Mouse (Mus musculus): ENCODE measurements around the gene Nkx2-9.

Nkx2-9 gene

DNA sequence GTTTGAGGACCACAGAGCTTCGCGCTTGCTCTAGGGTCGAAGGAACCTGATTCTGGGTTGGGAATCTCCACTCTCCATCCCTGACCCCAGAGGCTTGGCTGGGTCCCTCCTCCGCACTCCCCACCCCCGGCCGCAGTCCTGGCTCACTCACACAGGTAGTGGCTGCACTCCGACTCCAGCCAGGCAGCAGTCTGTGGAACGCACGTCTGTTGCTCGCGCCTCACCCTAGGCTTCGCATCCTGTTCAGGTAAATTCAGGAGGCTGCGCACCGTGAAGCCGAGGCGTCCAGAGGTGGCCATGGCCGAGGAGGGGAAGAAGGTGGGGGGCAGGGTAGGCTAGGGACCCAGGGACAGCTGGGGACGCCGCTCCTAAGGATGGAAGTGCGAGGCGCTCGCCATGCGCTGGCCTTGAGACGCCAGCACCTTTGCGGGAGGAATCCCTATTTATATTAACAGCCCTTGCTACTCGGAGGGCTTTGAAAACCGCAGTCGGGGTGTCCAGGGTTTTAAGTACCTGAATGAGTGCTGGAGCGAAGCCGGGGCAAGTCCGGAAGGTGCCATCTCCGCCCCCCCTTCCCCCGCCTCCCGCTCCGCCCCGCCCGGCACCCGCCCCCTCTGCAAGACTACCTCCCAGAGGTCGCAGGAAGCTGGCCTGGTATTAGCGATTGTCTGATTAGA lies at the start of gene Nkx2-9:
TSS of gene Nkx2-9 (minus strand) at position 524 of the 677 bp plus-strand sequence.
- DNase-seq (ENCODE audit: low spot score), result no peak

DNA sequence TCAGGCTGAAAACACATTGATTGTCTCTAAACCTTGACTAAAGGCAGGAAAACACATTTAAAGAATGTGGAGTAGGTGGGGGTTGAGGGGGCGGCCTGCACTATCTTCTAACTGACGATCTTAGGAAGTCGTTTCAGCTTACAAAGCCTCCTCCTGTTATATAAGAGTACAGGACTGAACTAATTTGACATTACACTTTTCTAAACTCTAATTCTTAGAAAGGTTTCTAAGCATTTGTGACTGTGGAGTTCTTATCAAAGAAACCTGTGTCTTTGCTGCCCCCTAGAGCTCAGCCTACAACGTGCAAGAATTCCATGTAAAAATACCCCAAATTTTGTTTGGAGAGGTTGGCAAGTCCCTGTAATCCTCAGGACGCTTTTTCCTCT lies 24.1 kb upstream of the Nkx2-9 start:
- DNase-seq (ENCODE audit: low spot score), result peak; percentile 32

DNA sequence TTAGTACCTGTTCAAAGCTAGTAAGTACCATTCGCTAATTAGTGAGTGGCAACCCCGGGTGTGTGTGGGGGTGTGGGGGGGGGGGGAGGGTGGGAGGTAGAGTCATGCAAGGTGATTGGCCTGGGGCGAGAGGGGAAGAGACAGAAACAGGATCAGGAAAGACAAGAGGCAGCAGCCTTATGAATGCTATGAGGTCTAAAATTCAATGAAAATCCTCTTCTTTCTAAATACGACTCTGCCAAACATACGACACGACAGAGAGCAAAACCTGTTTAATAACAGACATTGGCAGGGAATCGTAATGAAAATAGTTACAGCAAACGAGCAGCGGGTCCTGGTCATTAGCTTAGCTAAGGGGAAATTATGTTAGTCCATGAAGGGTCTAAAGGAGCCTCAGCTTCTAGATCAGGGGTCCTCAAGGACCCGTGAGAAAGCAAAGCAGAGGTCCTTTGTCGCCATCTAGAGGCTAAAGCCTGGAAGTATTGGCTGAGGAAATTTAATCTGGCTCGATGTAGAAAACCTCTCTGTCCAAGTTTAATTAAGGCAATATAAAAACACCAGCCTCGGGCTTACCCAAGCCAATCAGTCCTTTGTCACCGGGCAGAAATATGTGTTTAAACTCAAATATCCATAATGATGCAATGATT lies 23.6 kb upstream of the Nkx2-9 start:
- DNase-seq (ENCODE audit: low spot score), result peak; percentile 19

DNA sequence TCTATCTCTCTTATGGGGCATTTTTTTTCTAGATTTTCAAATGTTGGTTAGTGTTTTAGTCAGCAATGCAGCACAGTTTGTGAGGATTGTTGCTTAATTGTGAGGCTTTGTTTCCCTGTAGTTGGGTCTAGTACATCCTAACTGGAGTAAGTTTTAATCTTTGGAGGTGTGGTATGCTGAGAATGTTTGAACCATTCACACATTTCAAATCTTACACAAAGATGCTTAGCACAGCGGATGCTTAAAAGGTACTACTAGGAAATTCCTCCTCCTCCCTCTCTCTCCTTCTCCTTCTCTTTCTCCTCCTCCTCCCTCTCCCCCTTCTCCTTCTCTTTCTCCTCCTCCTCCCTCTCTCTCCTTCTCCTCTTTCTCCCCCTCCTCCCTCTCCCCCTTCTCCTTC lies 3.0 kb upstream of the Nkx2-9 start:
- no peak for DNase-seq (ENCODE audit: low spot score)

DNA sequence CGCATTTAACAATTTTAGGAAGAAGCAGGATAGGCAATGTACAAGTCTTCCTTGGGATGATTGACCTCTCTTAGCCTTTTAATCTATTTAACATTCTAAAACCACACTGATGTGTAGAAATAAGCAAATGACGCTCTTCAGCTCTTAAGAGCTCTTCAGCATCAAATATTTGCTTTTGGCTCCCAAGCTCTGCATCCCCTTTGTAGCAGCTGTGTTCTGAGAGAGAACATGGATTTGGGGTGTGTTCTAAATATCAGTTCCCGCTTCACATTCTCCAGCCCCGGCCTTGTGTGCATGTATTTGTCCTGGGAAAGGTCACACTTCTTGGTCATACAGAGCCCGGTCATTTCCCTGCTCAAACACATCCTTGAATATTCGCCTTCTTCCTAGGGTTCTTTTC lies 2.3 kb upstream of the Nkx2-9 start:
- no peak for DNase-seq (ENCODE audit: low spot score)

DNA sequence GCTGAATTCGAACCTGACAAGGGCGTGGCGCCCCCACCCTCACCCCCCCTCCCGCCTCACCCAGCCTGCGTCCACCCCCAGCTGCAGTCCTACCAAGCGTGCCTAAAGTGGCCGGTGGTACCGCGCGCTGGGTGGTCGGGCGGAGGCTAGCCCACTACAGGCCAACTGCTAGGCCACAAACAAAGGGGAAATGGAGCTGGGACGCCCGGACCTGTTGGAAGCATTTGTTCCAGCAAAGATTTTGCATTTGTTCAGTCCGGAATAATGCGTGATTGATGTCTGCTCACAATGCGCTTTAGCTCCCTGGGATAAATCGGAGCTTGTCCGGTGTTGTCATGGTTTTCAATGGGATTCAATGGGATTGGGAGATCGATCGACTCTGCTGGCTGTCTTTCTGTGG lies 1.4 kb upstream of the Nkx2-9 start:
- DNase-seq (ENCODE audit: low spot score), result no peak

DNA sequence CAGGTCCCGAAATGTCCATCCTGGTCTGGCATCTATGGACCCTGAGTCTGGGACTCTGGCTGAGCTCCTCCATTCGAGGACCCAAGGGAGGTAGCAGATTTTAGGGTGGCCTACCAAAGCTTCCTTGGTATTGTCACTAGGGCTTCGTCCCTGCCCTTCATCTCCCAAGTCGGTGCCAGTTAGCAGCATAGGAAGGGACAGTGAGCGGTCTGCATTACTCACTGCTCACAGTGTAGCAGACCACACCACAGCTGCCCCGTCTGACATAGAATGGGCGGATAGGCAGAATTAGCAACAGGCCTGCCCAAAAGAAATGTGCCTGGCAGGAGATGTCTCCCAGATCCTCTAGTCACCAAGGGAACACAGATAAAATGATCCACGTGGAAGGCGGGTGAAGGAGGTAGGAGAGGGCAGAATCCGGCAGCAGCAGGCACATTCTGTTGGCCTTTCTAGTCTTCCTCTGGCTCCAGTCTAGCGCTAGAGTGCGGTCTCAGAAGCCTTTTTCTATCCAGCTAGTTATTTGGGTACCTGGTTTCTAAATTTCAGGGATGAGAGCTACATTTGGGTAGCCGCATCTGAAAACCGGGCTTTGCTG lies 929 bp upstream of the Nkx2-9 start:
- DNase-seq (ENCODE audit: low spot score), result no peak

DNA sequence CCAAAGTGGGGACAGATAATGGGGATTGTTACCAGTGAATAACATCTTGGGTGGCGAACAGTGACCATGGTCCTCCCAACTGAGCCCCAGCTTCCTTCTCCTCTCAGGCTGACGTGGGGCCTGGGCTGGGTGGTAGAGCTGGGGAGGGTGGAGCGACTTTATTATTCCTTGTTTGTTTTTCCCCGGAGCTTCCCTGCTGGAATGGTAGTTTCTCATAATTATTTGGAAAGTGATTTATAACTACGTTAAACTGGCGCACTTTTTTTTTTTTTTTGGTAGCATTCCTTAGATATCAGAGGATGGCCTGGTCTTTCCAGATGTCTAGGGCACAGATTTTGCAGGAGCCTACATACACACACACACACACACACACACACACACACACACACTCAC lies 350 bp upstream of the Nkx2-9 start:
- no peak for DNase-seq (ENCODE audit: low spot score)

DNA sequence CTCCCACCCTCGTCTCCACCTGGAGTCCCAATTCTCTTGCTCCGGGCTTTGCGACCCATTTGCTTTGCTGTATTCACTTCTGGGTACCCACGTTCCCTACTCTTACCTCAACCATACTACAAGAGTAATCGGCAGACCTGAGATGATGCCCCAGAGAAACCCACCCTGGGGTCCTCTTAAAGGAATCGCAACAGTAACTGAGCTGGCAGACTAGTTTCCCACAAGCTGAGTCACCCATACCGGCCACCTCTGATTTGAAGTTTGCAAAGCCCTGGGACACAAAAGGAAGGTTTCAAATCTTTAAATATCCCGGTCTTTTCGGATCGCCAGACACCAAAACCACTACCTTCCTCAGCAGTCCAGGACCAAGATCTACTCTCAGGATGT lies 742 bp downstream of the Nkx2-9 start:
- DNase-seq (ENCODE audit: low spot score), result no peak

DNA sequence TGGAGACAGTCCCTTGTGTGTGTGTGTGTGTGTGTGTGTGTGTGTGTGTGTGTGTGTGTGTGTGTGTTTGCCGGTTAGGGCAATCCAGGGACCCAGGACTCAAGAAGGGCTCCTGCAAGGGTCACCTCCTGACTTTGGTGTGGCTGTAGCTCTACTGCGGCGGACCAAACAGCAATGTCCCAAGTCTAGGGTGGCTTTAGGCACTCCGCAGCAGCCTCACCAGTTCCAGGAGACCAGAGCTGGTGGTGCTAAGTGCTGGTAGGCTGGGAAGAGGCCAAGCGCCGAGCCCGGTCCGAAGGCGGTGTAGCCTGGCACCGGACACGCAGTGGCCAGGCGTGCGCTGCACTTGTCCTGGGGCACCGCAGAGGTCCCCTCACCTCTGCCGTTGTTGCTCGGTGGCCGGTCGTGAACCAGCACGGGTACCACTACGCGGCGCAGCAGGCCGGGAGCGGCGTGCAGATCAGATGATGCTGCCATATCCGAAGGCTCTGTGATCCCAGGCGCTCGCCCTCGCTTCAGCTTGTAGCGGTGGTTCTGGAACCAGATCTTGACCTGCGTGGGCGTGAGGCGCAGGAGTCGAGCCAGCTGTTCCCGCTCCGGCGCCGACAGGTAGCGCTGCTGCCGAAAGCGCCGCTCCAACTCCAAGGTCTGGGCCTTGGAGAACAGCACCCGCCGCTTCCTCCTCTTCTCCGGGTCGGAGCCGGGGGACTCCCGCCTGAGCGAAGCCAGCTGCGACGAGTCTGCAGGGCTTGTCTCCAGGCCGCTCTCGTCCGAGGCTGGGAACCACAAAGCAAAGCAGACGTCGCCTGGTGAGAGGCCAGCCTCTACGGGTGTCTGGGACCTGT lies 1.4 kb downstream of the Nkx2-9 start:
- DNase-seq (ENCODE audit: low spot score), result no peak

DNA sequence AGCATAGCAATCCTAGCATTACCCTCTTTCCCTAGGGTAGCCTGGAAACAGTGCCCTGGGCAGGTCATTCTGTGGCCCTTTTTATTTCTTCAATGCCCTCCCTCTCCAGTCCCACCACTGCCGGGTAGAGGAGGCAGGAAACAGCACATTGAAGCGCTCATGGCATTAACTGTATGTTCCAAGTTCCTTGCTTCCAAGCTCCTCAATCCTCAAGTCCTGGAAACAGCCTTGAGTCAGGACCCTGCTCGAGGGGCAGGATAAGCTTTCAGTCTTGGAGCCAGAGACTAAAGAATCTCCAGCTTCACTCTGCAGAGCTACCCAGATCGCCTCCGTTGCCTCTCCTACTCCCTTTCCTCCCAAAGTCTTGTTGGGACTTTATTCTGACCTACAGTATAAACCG lies 2.2 kb downstream of the Nkx2-9 start:
- no peak for DNase-seq (ENCODE audit: low spot score)

DNA sequence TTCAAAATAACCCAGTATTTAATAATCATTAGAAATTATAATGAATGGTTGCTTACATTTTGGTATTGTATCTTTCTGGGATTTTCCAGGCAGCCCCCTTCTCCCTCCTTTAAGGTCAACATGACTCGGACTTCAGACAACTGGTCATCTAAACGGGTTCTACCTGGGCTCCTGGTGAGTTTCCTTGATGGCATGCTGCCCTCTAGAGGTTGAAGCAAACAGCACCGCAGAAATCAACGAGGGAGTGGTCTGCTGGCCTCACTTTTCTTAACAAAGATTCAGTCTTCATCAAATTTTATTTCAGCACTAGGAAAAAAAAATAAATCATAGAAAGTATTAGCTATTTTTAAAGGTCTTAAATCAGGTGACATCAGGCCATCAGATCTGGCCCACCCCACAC lies 21.4 kb downstream of the Nkx2-9 start:
- DNase-seq (ENCODE audit: low spot score), result no peak

DNA sequence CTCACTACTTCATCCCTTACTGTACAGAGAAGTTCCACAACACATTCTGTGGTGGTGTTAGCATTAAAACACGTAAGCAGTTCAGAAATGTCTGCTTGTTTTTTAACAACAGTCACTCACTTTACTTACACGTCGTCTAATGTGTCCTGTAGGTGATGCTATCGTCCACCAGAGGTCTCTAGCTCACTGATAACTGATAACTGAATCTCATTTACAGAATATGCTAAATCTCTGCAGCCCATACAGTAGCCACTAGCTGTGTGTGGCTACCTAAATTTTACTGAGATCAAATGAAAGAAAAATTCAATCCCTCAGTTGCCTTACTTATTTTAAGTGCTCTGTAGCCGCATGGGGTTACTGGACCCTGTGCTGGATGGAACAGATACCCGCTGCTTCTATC lies 25.3 kb downstream of the Nkx2-9 start:
- DNase-seq (ENCODE audit: low spot score), result no peak
